8 mouse cellular contexts compared by ENCODE assay signal in genomic region chr4:46452855-46453719, GRCm38 (mm10). TPM values are rescaled to one million over a fixed set of nuclear protein-coding genes. Genes with fewer than 3 reads are reported as not detected.
DNase-seq lines count a peak whose midpoint lies in the region; ATAC-seq and TF ChIP-seq lines count a peak whose summit lies in the region.

No protein-coding gene starts in this region.

- DNase-seq in kidney, postnatal 14 days = no peak
- no peak for DNase-seq in right cerebral cortex, postnatal 36 days (ENCODE audit: low spot score in 2 of 2)
- no peak for DNase-seq in layer of hippocampus, adult 9-11 months
- DNase-seq in right cerebral cortex, postnatal 25 days = no peak

- TF ChIP-seq POLR2A in bone marrow, adult 2 months (IDR thresholded peaks at IDR 0.05; ENCODE audit: borderline replicate concordance, control insufficient read depth, low read depth, low read length) = no peak

- no peak for TF ChIP-seq CTCF in bone marrow, adult 2 months (IDR thresholded peaks at IDR 0.05; ENCODE audit: control insufficient read depth, insufficient read depth, low read length)

- H3K9ac ChIP-seq in kidney, embryonic 14.5 days (ENCODE audit: low read depth, low read length) = peak overlapping the region; percentile 100
- peak overlapping the region; percentile 95 for H3K9ac ChIP-seq in hindbrain, embryonic 13.5 days
- H3K9ac ChIP-seq in midbrain, embryonic 16.5 days (ENCODE audit: low read depth, low read length) = peak overlapping the region; percentile 94

- WGBS in kidney, embryonic 14.5 days = 30% methylated on average over 13 of the region's 13 CpGs
- 16% methylated on average over 13 of the region's 13 CpGs for WGBS in bone marrow, adult 2 months
- WGBS in hindbrain, embryonic 13.5 days = 35% methylated on average over 13 of the region's 13 CpGs
- WGBS in midbrain, embryonic 16.5 days = 38% methylated on average over 13 of the region's 13 CpGs

- H3K27me3 ChIP-seq in kidney, embryonic 14.5 days (ENCODE audit: control insufficient read depth, insufficient read depth, low read length) = no peaks in the 10 kb centered on the region
- H3K27me3 ChIP-seq in hindbrain, embryonic 13.5 days = no peaks in the 10 kb centered on the region
- no peaks in the 10 kb centered on the region for H3K27me3 ChIP-seq in midbrain, embryonic 16.5 days (ENCODE audit: control insufficient read depth, insufficient read depth, low read depth, low read length)

- H3K4me3 ChIP-seq in kidney, embryonic 14.5 days (ENCODE audit: low read length) = peak overlapping the region; percentile 96
- peak overlapping the region; percentile 74 for H3K4me3 ChIP-seq in bone marrow, adult 2 months (replicated peaks; ENCODE audit: control insufficient read depth, low read depth, low read length)
- peak overlapping the region; percentile 90 for H3K4me3 ChIP-seq in hindbrain, embryonic 13.5 days
- H3K4me3 ChIP-seq in midbrain, embryonic 16.5 days (ENCODE audit: low read depth, low read length) = peak overlapping the region; percentile 86

- peaks cover 19% of the 10 kb centered on the region for H3K4me1 ChIP-seq in kidney, embryonic 14.5 days (ENCODE audit: control insufficient read depth, insufficient read depth, low read length)
- H3K4me1 ChIP-seq in bone marrow, adult 2 months (ENCODE audit: control insufficient read depth, insufficient read depth, low read length) = peaks cover 10% of the 10 kb centered on the region; the same call in 1 of the 2 replicates
- H3K4me1 ChIP-seq in hindbrain, embryonic 13.5 days (replicated peaks) = peaks cover 34% of the 10 kb centered on the region
- peaks cover 13% of the 10 kb centered on the region for H3K4me1 ChIP-seq in midbrain, embryonic 16.5 days (ENCODE audit: control insufficient read depth, insufficient read depth, low read length)

- no peaks in the 10 kb centered on the region for H3K9me3 ChIP-seq in kidney, embryonic 14.5 days (ENCODE audit: control insufficient read depth, low read length)
- H3K9me3 ChIP-seq in hindbrain, embryonic 13.5 days = no peaks in the 10 kb centered on the region
- no peaks in the 10 kb centered on the region for H3K9me3 ChIP-seq in midbrain, embryonic 16.5 days (replicated peaks; ENCODE audit: control insufficient read depth, low read length, poor library complexity, severe bottlenecking)

- H3K36me3 ChIP-seq in kidney, embryonic 14.5 days (ENCODE audit: control insufficient read depth, insufficient read depth, low read length) = peaks cover 3% of the 10 kb centered on the region; the same call in 1 of the 2 replicates
- H3K36me3 ChIP-seq in hindbrain, embryonic 13.5 days = no peaks in the 10 kb centered on the region
- H3K36me3 ChIP-seq in midbrain, embryonic 16.5 days (ENCODE audit: control insufficient read depth, insufficient read depth, low read length) = no peaks in the 10 kb centered on the region

- ATAC-seq in kidney, embryonic 14.5 days (ENCODE audit: low FRiP score, low TSS enrichment) = no peak
- no peak for ATAC-seq in hindbrain, embryonic 13.5 days (ENCODE audit: low FRiP score)
- ATAC-seq in midbrain, embryonic 16.5 days = no peak

- H3K27ac ChIP-seq in kidney, embryonic 14.5 days (ENCODE audit: low read depth, low read length) = peak overlapping the region; percentile 99
- H3K27ac ChIP-seq in bone marrow, adult 2 months (ENCODE audit: control insufficient read depth, insufficient read depth, low read depth, low read length, poor library complexity) = peak overlapping the region; percentile 2; the same call in 1 of the 2 replicates
- peak overlapping the region; percentile 98; the same call in 1 of the 2 replicates for H3K27ac ChIP-seq in hindbrain, embryonic 13.5 days
- H3K27ac ChIP-seq in midbrain, embryonic 16.5 days (ENCODE audit: low read length) = peak overlapping the region; percentile 95

- peak overlapping the region; percentile 82 for H3K4me2 ChIP-seq in kidney, embryonic 14.5 days (replicated peaks; ENCODE audit: low read depth, low read length)
- H3K4me2 ChIP-seq in hindbrain, embryonic 13.5 days = peak overlapping the region; percentile 89
- peak overlapping the region; percentile 86 for H3K4me2 ChIP-seq in midbrain, embryonic 16.5 days (ENCODE audit: low read length)

RNA-seq across cellular contexts. Expression of gene Anp32b, which starts 2.4 kb away (rescaled TPM):
- polyA plus RNA-seq in kidney, embryonic 14.5 days (2014; fragmentation: Nextera tagmentation; extraction: Ambion mirVana) = 378 and 408 TPM in 2 replicates
- polyA plus RNA-seq in bone marrow, adult 2 months (2011; ENCODE audit: insufficient read depth, insufficient read length, low replicate concordance, missing spikeins) = 614 and 712 TPM in 2 replicates
- polyA plus RNA-seq in hindbrain, embryonic 13.5 days (2015; fragmentation: Nextera tagmentation; extraction: Ambion mirVana) = 97.0 and 104 TPM in 2 replicates
- 62.6 and 70.0 TPM in 2 replicates for polyA plus RNA-seq in midbrain, embryonic 16.5 days (2015; fragmentation: Nextera tagmentation; extraction: Ambion mirVana)

RNA-seq across cellular contexts. Expression of gene Nans, which starts 36.0 kb away (rescaled TPM):
- 64.0 and 65.8 TPM in 2 replicates for polyA plus RNA-seq in kidney, embryonic 14.5 days (2014; fragmentation: Nextera tagmentation; extraction: Ambion mirVana)
- 28.9 and 33.9 TPM in 2 replicates for polyA plus RNA-seq in bone marrow, adult 2 months (2011; ENCODE audit: insufficient read depth, insufficient read length, low replicate concordance, missing spikeins)
- polyA plus RNA-seq in hindbrain, embryonic 13.5 days (2015; fragmentation: Nextera tagmentation; extraction: Ambion mirVana) = 64.7 and 67.5 TPM in 2 replicates
- 66.9 and 71.7 TPM in 2 replicates for polyA plus RNA-seq in midbrain, embryonic 16.5 days (2015; fragmentation: Nextera tagmentation; extraction: Ambion mirVana)

RNA-seq across cellular contexts. Expression of gene Hemgn, which starts 39.8 kb away (rescaled TPM):
- polyA plus RNA-seq in kidney, embryonic 14.5 days (2014; fragmentation: Nextera tagmentation; extraction: Ambion mirVana) = 0.57 and 0.73 TPM in 2 replicates
- 152 and 243 TPM in 2 replicates for polyA plus RNA-seq in bone marrow, adult 2 months (2011; ENCODE audit: insufficient read depth, insufficient read length, low replicate concordance, missing spikeins)
- polyA plus RNA-seq in hindbrain, embryonic 13.5 days (2015; fragmentation: Nextera tagmentation; extraction: Ambion mirVana) = 0.22 and 0.62 TPM in 2 replicates
- polyA plus RNA-seq in midbrain, embryonic 16.5 days (2015; fragmentation: Nextera tagmentation; extraction: Ambion mirVana) = not detected in 2 replicates

Comparison
In these comparisons a context has a peak if more than half of its experiments do, and no peak if none do; other contexts are left out.
1. H3K27ac ChIP-seq: peak in every context shown above with its lines; median percentile 99 in kidney, embryonic 14.5 days; 98 in hindbrain, embryonic 13.5 days; 95 in midbrain, embryonic 16.5 days; 2 in bone marrow, adult 2 months.
2. RNA of gene Hemgn, which starts 39.8 kb away (polyA plus RNA-seq): 152 to 243 TPM in bone marrow, adult 2 months; 0.57 to 0.73 TPM in kidney, embryonic 14.5 days, 0.22 to 0.62 TPM in hindbrain, embryonic 13.5 days and not detected in midbrain, embryonic 16.5 days; every median in the first group is over 10 times any median in the second.
3. Peak in every context shown above with its lines, with median percentiles within 50 percentile points of each other: H3K4me2 ChIP-seq, H3K4me3 ChIP-seq and H3K9ac ChIP-seq.